Mouse (Mus musculus) bone marrow, adult 2 months (tissue): ENCODE data around the gene Piezo1.

Experiments
- CTCF ChIP-seq: fragments of 200-500 bp; IDR thresholded peaks from 2 replicates; pipeline ENCODE4 v1.5.1; 2011; ENCODE audit warnings: low read length, control low read depth; ENCODE audit not compliant: control insufficient read depth, insufficient read depth
- POLR2A ChIP-seq: fragments of 200-500 bp; IDR thresholded peaks from 2 replicates; pipeline ENCODE4 v1.6.1; 2011; ENCODE audit warnings: low read depth, mild to moderate bottlenecking, control low read depth, low read length, borderline replicate concordance; ENCODE audit not compliant: control insufficient read depth

DNA sequence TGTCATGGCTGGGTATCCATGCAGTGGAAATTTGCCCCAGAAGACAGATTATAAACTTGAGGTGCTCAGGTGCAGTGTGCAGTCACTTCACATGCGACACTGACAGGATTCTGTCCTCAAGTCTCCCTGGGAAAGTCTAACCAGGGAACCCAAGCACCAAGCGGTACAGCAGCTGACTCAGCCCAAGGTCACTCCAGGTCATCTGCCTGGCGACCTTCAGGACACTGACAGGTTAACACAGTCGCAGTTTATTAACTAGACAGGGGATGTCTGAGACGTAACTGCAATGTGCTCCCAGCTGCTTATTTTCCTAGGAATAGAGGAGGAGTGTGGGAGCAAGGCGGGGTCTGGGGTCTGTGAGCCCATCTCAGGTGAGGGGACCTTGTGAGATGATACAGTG, 81.7 kb downstream of the Piezo1 start:
- TF ChIP-seq CTCF: no peak
- TF ChIP-seq POLR2A: no peak
